Mouse (Mus musculus): ENCODE measurements at regions not wholly inside any gene's neighbourhood (a gene's known extent, or its start where the extent isn't known, plus 50 kb on each side); places are given as distances from the start of the nearest gene placed in this dataset.
A peak's percentile ranks its signal among the peaks of the same experiment; 100 is the strongest.

GRCm38 (mm10) chr10:26492856-26493484, 117.2 kb upstream of the L3mbtl3 start:
- 75% methylated on average over 13 of the region's 13 CpGs for WGBS
- Histone ChIP-seq H3K27ac (replicated peaks; ENCODE audit: low read depth, low read length) (no peak overlapping the region), H3K4me3 (replicated peaks; ENCODE audit: low read length) (no peak overlapping the region), H3K36me3 (ENCODE audit: control insufficient read depth, insufficient read depth, low read length) (no peaks in the 10 kb centered on the region), H3K27me3 (ENCODE audit: control insufficient read depth, insufficient read depth, low read length) (no peaks in the 10 kb centered on the region), H3K4me1 (ENCODE audit: control insufficient read depth, insufficient read depth, low read length) (no peaks in the 10 kb centered on the region), H3K9ac (ENCODE audit: low read depth, low read length, severe bottlenecking) (no peak overlapping the region), H3K9me3 (ENCODE audit: control insufficient read depth, low read length) (no peaks in the 10 kb centered on the region), H3K4me2 (replicated peaks; ENCODE audit: low read depth, low read length, severe bottlenecking) (no peak overlapping the region)
- no peak for TF ChIP-seq POLR2A (IDR thresholded peaks at IDR 0.05; ENCODE audit: borderline replicate concordance, extremely low read depth, insufficient read depth, insufficient read length)
- no peak for ATAC-seq (ENCODE audit: low FRiP score, low read depth)
- DNase-seq (ENCODE audit: low spot score), result no peak

- Histone ChIP-seq H3K9ac (ENCODE audit: low read depth, low read length, severe bottlenecking) (no peak overlapping the region), H3K36me3 (ENCODE audit: control insufficient read depth, insufficient read depth, low read length) (no peaks in the 10 kb centered on the region), H3K27me3 (ENCODE audit: control insufficient read depth, insufficient read depth, low read length) (no peaks in the 10 kb centered on the region), H3K9me3 (ENCODE audit: control insufficient read depth, low read length) (no peaks in the 10 kb centered on the region), H3K4me1 (ENCODE audit: control insufficient read depth, insufficient read depth, low read length) (no peaks in the 10 kb centered on the region), H3K27ac (replicated peaks; ENCODE audit: low read depth, low read length) (no peak overlapping the region), H3K4me3 (replicated peaks; ENCODE audit: low read length) (no peak overlapping the region), H3K4me2 (replicated peaks; ENCODE audit: low read depth, low read length, severe bottlenecking) (no peak overlapping the region)
- ATAC-seq (ENCODE audit: low FRiP score, low read depth) (no peak), DNase-seq (ENCODE audit: low spot score) (no peak)
- WGBS, result 89% methylated on average over 2 of the region's 2 CpGs
- TF ChIP-seq POLR2A (IDR thresholded peaks at IDR 0.05; ENCODE audit: borderline replicate concordance, extremely low read depth, insufficient read depth, insufficient read length), result no peak
Measured at GRCm38 (mm10) chr10:26493801-26494200, 118.0 kb upstream of the L3mbtl3 start.

- ATAC-seq (ENCODE audit: low FRiP score, low read depth), result no peak
- no peaks in the 10 kb centered on the region for H3K9me3 ChIP-seq (ENCODE audit: control insufficient read depth, low read length)
- no peak overlapping the region for H3K4me2 ChIP-seq (replicated peaks; ENCODE audit: low read depth, low read length, severe bottlenecking)
- H3K9ac ChIP-seq (ENCODE audit: low read depth, low read length, severe bottlenecking), result no peak overlapping the region
- H3K27ac ChIP-seq (replicated peaks; ENCODE audit: low read depth, low read length), result no peak overlapping the region
- H3K27me3 ChIP-seq (ENCODE audit: control insufficient read depth, insufficient read depth, low read length), result no peaks in the 10 kb centered on the region
- H3K4me1 ChIP-seq (ENCODE audit: control insufficient read depth, insufficient read depth, low read length), result no peaks in the 10 kb centered on the region
- TF ChIP-seq POLR2A (IDR thresholded peaks at IDR 0.05; ENCODE audit: borderline replicate concordance, extremely low read depth, insufficient read depth, insufficient read length), result no peak
- DNase-seq (ENCODE audit: low spot score), result peak; percentile 23
- H3K4me3 ChIP-seq (replicated peaks; ENCODE audit: low read length), result no peak overlapping the region
- no peaks in the 10 kb centered on the region for H3K36me3 ChIP-seq (ENCODE audit: control insufficient read depth, insufficient read depth, low read length)
- WGBS, result 66% methylated on average over 9 of the region's 9 CpGs
Measured at GRCm38 (mm10) chr10:26494380-26494781, 118.6 kb upstream of the L3mbtl3 start.

GRCm38 (mm10) chr10:26500265-26500935, 124.6 kb upstream of the L3mbtl3 start:
- H3K4me3 ChIP-seq (replicated peaks; ENCODE audit: low read length), result no peak overlapping the region
- no peak for ATAC-seq (ENCODE audit: low FRiP score, low read depth)
- H3K4me2 ChIP-seq (replicated peaks; ENCODE audit: low read depth, low read length, severe bottlenecking), result 0 out of 2 replicates have a peak overlapping the region, but pooled peaks have one; percentile 9
- no peak for DNase-seq (ENCODE audit: low spot score)
- no peaks in the 10 kb centered on the region for H3K27me3 ChIP-seq (ENCODE audit: control insufficient read depth, insufficient read depth, low read length)
- H3K4me1 ChIP-seq (ENCODE audit: control insufficient read depth, insufficient read depth, low read length), result no peaks in the 10 kb centered on the region
- TF ChIP-seq POLR2A (IDR thresholded peaks at IDR 0.05; ENCODE audit: borderline replicate concordance, extremely low read depth, insufficient read depth, insufficient read length), result no peak
- H3K9ac ChIP-seq (ENCODE audit: low read depth, low read length, severe bottlenecking), result no peak overlapping the region
- whole genome bisulfite sequencing, result 74% methylated on average over 12 of the region's 12 CpGs
- no peaks in the 10 kb centered on the region for H3K36me3 ChIP-seq (ENCODE audit: control insufficient read depth, insufficient read depth, low read length)
- no peak overlapping the region for H3K27ac ChIP-seq (replicated peaks; ENCODE audit: low read depth, low read length)
- H3K9me3 ChIP-seq (ENCODE audit: control insufficient read depth, low read length), result 0 out of 2 replicates have a peak, but pooled peaks cover 6% of the 10 kb centered on the region

- no peaks in the 10 kb centered on the region for H3K27me3 ChIP-seq (ENCODE audit: control insufficient read depth, insufficient read depth, low read length)
- H3K4me2 ChIP-seq (replicated peaks; ENCODE audit: low read depth, low read length, severe bottlenecking), result no peak overlapping the region
- DNase-seq (ENCODE audit: low spot score) (no peak), ATAC-seq (ENCODE audit: low FRiP score, low read depth) (no peak)
- WGBS, result 59% methylated on average over 6 of the region's 6 CpGs
- H3K4me3 ChIP-seq (replicated peaks; ENCODE audit: low read length), result no peak overlapping the region
- H3K9ac ChIP-seq (ENCODE audit: low read depth, low read length, severe bottlenecking), result no peak overlapping the region
- H3K27ac ChIP-seq (replicated peaks; ENCODE audit: low read depth, low read length), result no peak overlapping the region
- TF ChIP-seq POLR2A (IDR thresholded peaks at IDR 0.05; ENCODE audit: borderline replicate concordance, extremely low read depth, insufficient read depth, insufficient read length), result no peak
- H3K36me3 ChIP-seq (ENCODE audit: control insufficient read depth, insufficient read depth, low read length), result no peaks in the 10 kb centered on the region
- no peaks in the 10 kb centered on the region for H3K9me3 ChIP-seq (ENCODE audit: control insufficient read depth, low read length)
- H3K4me1 ChIP-seq (ENCODE audit: control insufficient read depth, insufficient read depth, low read length), result no peaks in the 10 kb centered on the region
Measured at GRCm38 (mm10) chr10:26520879-26521278, 145.1 kb upstream of the L3mbtl3 start.
